ENCODE assay signal across 16 mouse cellular contexts in genomic region chr1:59825421-59825820, GRCm38 (mm10).
A peak's percentile ranks its signal among the peaks of the same experiment; 100 is the strongest.
DNase-seq lines count a peak whose midpoint lies in the region; ATAC-seq lines count a peak whose summit lies in the region.
"Had no signal": no experiment of that assay in that cellular context is flagged by ENCODE, and none has a peak within 500 bp of the region (broad histone marks: within the 10 kb centered on the region; RNA-seq: fewer than 3 reads in every experiment).

No protein-coding gene starts in this region.

- no peaks in the 10 kb centered on the region for H3K9me3 ChIP-seq in heart, embryonic 11.5 days (replicated peaks; ENCODE audit: control insufficient read depth, low read length)
- H3K9me3 ChIP-seq: embryonic facial prominence, embryonic 15.5 days; forebrain, embryonic 15.5 days; hindbrain, embryonic 12.5 days; limb, embryonic 15.5 days had no signal

- DNase-seq in adrenal gland, adult 2 months, result peak; percentile 20
- DNase-seq in adrenal gland, postnatal 25 days, result no peak
- peak; percentile 60 for DNase-seq in heart, adult 8-10 months (ENCODE audit: low spot score)
- DNase-seq in lung, postnatal 14 days, result peak; percentile 48
- no peak for DNase-seq in lung, postnatal 4 days
- no peak for DNase-seq in left cerebral cortex, postnatal 36 days (ENCODE audit: low spot score in 2 of 2)
- no peak for DNase-seq in spleen, postnatal 10 days (ENCODE audit: low spot score in 2 of 2)
- DNase-seq: midbrain, embryonic 14.5 days; spleen, adult 18-20 months; thymus, adult 18-20 months had no signal

- no peak overlapping the region for H3K27ac ChIP-seq in heart, embryonic 11.5 days (ENCODE audit: low read depth, low read length)
- H3K27ac ChIP-seq: embryonic facial prominence, embryonic 15.5 days; forebrain, embryonic 15.5 days; hindbrain, embryonic 12.5 days; limb, embryonic 15.5 days had no signal

- no peak for ATAC-seq in heart, embryonic 11.5 days (replicated peaks; ENCODE audit: insufficient number of reproducible peaks, low FRiP score, low TSS enrichment)
- ATAC-seq: forebrain, embryonic 15.5 days; intestine, postnatal 0 days had no signal

- H3K27me3 ChIP-seq in heart, embryonic 11.5 days (ENCODE audit: control insufficient read depth, insufficient read depth, low read length), result no peaks in the 10 kb centered on the region
- H3K27me3 ChIP-seq: embryonic facial prominence, embryonic 15.5 days; forebrain, embryonic 15.5 days; hindbrain, embryonic 12.5 days; limb, embryonic 15.5 days had no signal

- H3K4me2 ChIP-seq in heart, embryonic 11.5 days, result no peak overlapping the region
- H3K4me2 ChIP-seq: embryonic facial prominence, embryonic 15.5 days; forebrain, embryonic 15.5 days; hindbrain, embryonic 12.5 days; limb, embryonic 15.5 days had no signal

- intact Hi-C loops in left cerebral cortex, postnatal 36 days (cut with DNase I), result loop anchor here (10.0 kb wide), 1 partner anchor 61 kb away; the partner anchor contains the start of gene Bmpr2

- no peak overlapping the region for H3K4me3 ChIP-seq in heart, embryonic 11.5 days (ENCODE audit: low read depth, low read length)
- H3K4me3 ChIP-seq: embryonic facial prominence, embryonic 15.5 days; forebrain, embryonic 15.5 days; hindbrain, embryonic 12.5 days; limb, embryonic 15.5 days had no signal

- no peak overlapping the region for H3K9ac ChIP-seq in heart, embryonic 11.5 days (ENCODE audit: low read depth, low read length)
- H3K9ac ChIP-seq: embryonic facial prominence, embryonic 15.5 days; forebrain, embryonic 15.5 days; hindbrain, embryonic 12.5 days; limb, embryonic 15.5 days had no signal

- H3K36me3 ChIP-seq in heart, embryonic 11.5 days (ENCODE audit: control insufficient read depth, insufficient read depth, low read length), result peaks cover 2% of the 10 kb centered on the region; the same call in 1 of the 2 replicates

- H3K4me1 ChIP-seq in heart, embryonic 11.5 days (ENCODE audit: control insufficient read depth, insufficient read depth, low read length), result no peaks in the 10 kb centered on the region
- H3K4me1 ChIP-seq: embryonic facial prominence, embryonic 15.5 days; forebrain, embryonic 15.5 days; hindbrain, embryonic 12.5 days had no signal

Comparison
In these comparisons a context has a peak if more than half of its experiments do, and no peak if none do; other contexts are left out.
1. DNase-seq: peak in adrenal gland, adult 2 months (single experiment), heart, adult 8-10 months (single experiment) and lung, postnatal 14 days (single experiment); none in adrenal gland, postnatal 25 days (single experiment), lung, postnatal 4 days (0 of 2), left cerebral cortex, postnatal 36 days (0 of 2) and spleen, postnatal 10 days (0 of 2).